Mouse (Mus musculus) midbrain, postnatal 0 days (tissue): Measurements from ENCODE around the gene Gapdhs. TPM values are rescaled to one million over a fixed set of nuclear protein-coding genes. Genes with fewer than 3 reads are reported as not detected.
"Not testable (repeated sequence)": the region's sequence is repeated elsewhere in the genome, so short reads cannot be mapped to it uniquely, and the experiment has no call there.

Source experiments
- ATAC-seq: fragments of 200-750 bp; cut with Nextera tagmentation; 2 replicates; pipeline ENCODE4 v1.8.0; 2017; ENCODE audit warnings: moderate number of reproducible peaks, mild to moderate bottlenecking, moderate TSS enrichment, moderate library complexity; ENCODE audit not compliant: low FRiP score
- DNase-seq: peaks from one replicate; pipeline ENCODE4 v3.0.0-alpha.2; 2015; ENCODE audit warnings: low spot score
- H3K27ac ChIP-seq: fragments of 300-500 bp; sonication (generic); 2 replicates; pipeline ENCODE4 v1.5.1; 2014; ENCODE audit warnings: low read depth, mild to moderate bottlenecking, low read length, mixed read lengths
- H3K27me3 ChIP-seq: fragments of 300-500 bp; sonication (generic); 2 replicates; pipeline ENCODE4 v1.6.1; 2014; ENCODE audit warnings: low read length, control low read depth, mixed read lengths; ENCODE audit not compliant: insufficient read depth
- H3K36me3 ChIP-seq: fragments of 300-500 bp; sonication (generic); 2 replicates; pipeline ENCODE4 v1.6.1; 2014; ENCODE audit warnings: low read length, control low read depth, mixed read lengths; ENCODE audit not compliant: insufficient read depth
- H3K4me1 ChIP-seq: fragments of 300-500 bp; sonication (generic); 2 replicates; pipeline ENCODE4 v1.6.1; 2014; ENCODE audit warnings: mild to moderate bottlenecking, control low read depth, antibody characterized with exemption, low read length, mixed read lengths; ENCODE audit not compliant: insufficient read depth
- H3K4me2 ChIP-seq: fragments of 300-500 bp; sonication (generic); 2 replicates; pipeline ENCODE4 v1.6.1; 2014; ENCODE audit warnings: low read depth, mild to moderate bottlenecking, low read length, mixed read lengths; ENCODE audit not compliant: poor library complexity, severe bottlenecking
- H3K4me3 ChIP-seq: fragments of 300-500 bp; sonication (generic); 2 replicates; pipeline ENCODE4 v1.5.1; 2014; ENCODE audit warnings: low read depth, mild to moderate bottlenecking, low read length, moderate library complexity
- H3K9ac ChIP-seq: fragments of 300-500 bp; sonication (generic); replicated peaks from 2 replicates; pipeline ENCODE4 v1.6.1; 2014; ENCODE audit warnings: mild to moderate bottlenecking, low read length, moderate library complexity, mixed read lengths; ENCODE audit not compliant: poor library complexity, severe bottlenecking
- H3K9me3 ChIP-seq: fragments of 300-500 bp; sonication (generic); 2 replicates; pipeline ENCODE4 v1.6.1; 2016; ENCODE audit warnings: low read length, control low read depth
- CTCF ChIP-seq: IDR thresholded peaks from 2 replicates; pipeline ENCODE4 v1.5.1; 2016; ENCODE audit warnings: antibody characterized with exemption, mild to moderate bottlenecking
- WGBS: fragments of 180-500 bp; shearing (Covaris S2); extraction: QIAGEN DNeasy Blood & Tissue Kit; methylation state at CpG from one replicate; pipeline ENCODE4 v1.1.7; 2014; 5-methylcytosine and 5-hydroxymethylcytosine counted together
- polyA plus RNA-seq: library from polyadenylated mRNA; unstranded; fragments of >200 nt; fragmentation: Nextera tagmentation; extraction: Ambion mirVana; gene quantifications from 2 replicates; pipeline ENCODE4 v1.2.1, GENCODE M21; 2015
- total RNA-seq: library from RNA; depleted of rRNA; stranded (reverse); fragments of >200 nt; gene quantifications from 2 replicates; pipeline ENCODE4 v1.2.3, GENCODE M21; 2014; rRNA removed

Gapdhs gene
- total RNA-seq, result not detected in 2 replicates
- 0.79 and 0.80 TPM in 2 replicates for polyA plus RNA-seq

GRCm38 (mm10) chr7:30743617-30744016 lies at the start of gene Gapdhs:
Gapdhs (minus strand) TSS chr7:30743681.
- not testable (repeated sequence) for H3K4me1 ChIP-seq, ATAC-seq

GRCm38 (mm10) chr7:30791921-30792320 lies 48.4 kb upstream of the Gapdhs start:
- 26% methylated on average over 9 of the region's 9 CpGs for WGBS
- no peaks in the 10 kb centered on the region for H3K36me3 ChIP-seq
- TF ChIP-seq CTCF, result no peak
- no peak overlapping the region for H3K4me3 ChIP-seq
- ATAC-seq, result no peak
- DNase-seq, result no peak
- H3K4me2 ChIP-seq, result no peak overlapping the region
- H3K4me1 ChIP-seq, result no peaks in the 10 kb centered on the region
- no peak overlapping the region for H3K27ac ChIP-seq
- no peaks in the 10 kb centered on the region for H3K9me3 ChIP-seq
- H3K27me3 ChIP-seq, result no peaks in the 10 kb centered on the region
- no peak overlapping the region for H3K9ac ChIP-seq

More at GRCm38 (mm10) chr7:30743617-30744016, at the start of gene Gapdhs:
- not testable (repeated sequence) for DNase-seq, H3K27ac ChIP-seq, H3K4me3 ChIP-seq, H3K4me2 ChIP-seq, H3K9ac ChIP-seq, H3K36me3 ChIP-seq, H3K27me3 ChIP-seq, H3K9me3 ChIP-seq
- WGBS, result no CpG with 5 or more reads among the region's 4 CpGs

GRCm38 (mm10) chr7:30790141-30790540 lies 46.7 kb upstream of the Gapdhs start:
- DNase-seq, result no peak

GRCm38 (mm10) chr7:30787377-30788022 lies 44.0 kb upstream of the Gapdhs start, which contains the start of gene Krtdap:
Krtdap (plus strand) TSS chr7:30787896.
- H3K9me3 ChIP-seq, result no peaks in the 10 kb centered on the region
- 47% methylated on average over 15 of the region's 15 CpGs for WGBS
- DNase-seq (no peak), ATAC-seq (no peak)
- H3K4me2 ChIP-seq, result no peak within 1 kb of the TSS
- H3K4me1 ChIP-seq, result no peaks in the 10 kb centered on the region
- no peaks in the 10 kb centered on the region for H3K27me3 ChIP-seq
- no peak within 1 kb of the TSS for H3K27ac ChIP-seq
- no peaks in the 10 kb centered on the region for H3K36me3 ChIP-seq
- H3K4me3 ChIP-seq, result no peak within 1 kb of the TSS
- H3K9ac ChIP-seq, result no peak within 1 kb of the TSS
- TF ChIP-seq CTCF, result no peak

More at GRCm38 (mm10) chr7:30790141-30790540, 46.7 kb upstream of the Gapdhs start:
- no peak for TF ChIP-seq CTCF
- no peaks in the 10 kb centered on the region for H3K27me3 ChIP-seq
- no peaks in the 10 kb centered on the region for H3K36me3 ChIP-seq
- no peaks in the 10 kb centered on the region for H3K4me1 ChIP-seq
- no peak overlapping the region for H3K9ac ChIP-seq
- H3K4me3 ChIP-seq, result no peak overlapping the region
- no peaks in the 10 kb centered on the region for H3K9me3 ChIP-seq
- no peak overlapping the region for H3K27ac ChIP-seq
- ATAC-seq, result no peak
- H3K4me2 ChIP-seq, result no peak overlapping the region
- 70% methylated on average over 10 of the region's 10 CpGs for WGBS

GRCm38 (mm10) chr7:30785721-30786546 lies 42.5 kb upstream of the Gapdhs start:
- no peak for TF ChIP-seq CTCF
- Histone ChIP-seq H3K36me3 (no peaks in the 10 kb centered on the region), H3K27me3 (no peaks in the 10 kb centered on the region), H3K27ac (no peak overlapping the region), H3K4me3 (no peak overlapping the region), H3K4me2 (no peak overlapping the region), H3K9me3 (no peaks in the 10 kb centered on the region), H3K4me1 (no peaks in the 10 kb centered on the region), H3K9ac (no peak overlapping the region)
- DNase-seq (peak; percentile 51), ATAC-seq (peak; percentile 49; the same call in 1 of the 2 replicates)
- WGBS, result 60% methylated on average over 13 of the region's 13 CpGs

GRCm38 (mm10) chr7:30785154-30785553 lies 41.7 kb upstream of the Gapdhs start:
- H3K9ac ChIP-seq, result no peak overlapping the region
- no peaks in the 10 kb centered on the region for H3K27me3 ChIP-seq
- no peaks in the 10 kb centered on the region for H3K9me3 ChIP-seq
- TF ChIP-seq CTCF, result no peak
- no peak for DNase-seq
- H3K4me1 ChIP-seq, result no peaks in the 10 kb centered on the region
- no peaks in the 10 kb centered on the region for H3K36me3 ChIP-seq
- no peak overlapping the region for H3K4me2 ChIP-seq
- no peak overlapping the region for H3K27ac ChIP-seq
- ATAC-seq, result no peak
- H3K4me3 ChIP-seq, result no peak overlapping the region
- WGBS, result 64% methylated on average over 1 of the region's 1 CpGs
